10 mouse cellular contexts compared by ENCODE assay signal in genomic region chr15:62212283-62212910, GRCm38 (mm10).
DNase-seq lines count a peak whose midpoint lies in the region.
"Had no signal": no experiment of that assay in that cellular context is flagged by ENCODE, and none has a peak within 500 bp of the region (broad histone marks: within the 10 kb centered on the region; RNA-seq: fewer than 3 reads in every experiment).

No protein-coding gene starts in this region.

- peak; percentile 20 for DNase-seq in gastrocnemius, postnatal 10 days
- DNase-seq in gastrocnemius, postnatal 36 days, result no peak
- DNase-seq in left cerebral cortex, postnatal 4 days, result peak; percentile 56
- no peak for DNase-seq in left cerebral cortex, postnatal 10 days (ENCODE audit: extremely low spot score in 1 of 2, low spot score in 2 of 2)
- peak; percentile 21 for DNase-seq in adrenal gland, postnatal 25 days
- DNase-seq in thymus, adult 18-20 months, result peak; percentile 10 to 38
- DNase-seq in urinary bladder, postnatal 4 days (ENCODE audit: low spot score in 2 of 2), result no peak
- no peak for DNase-seq in frontal cortex, postnatal 36 days (ENCODE audit: low spot score in 2 of 2)
- DNase-seq: cerebellum, adult 8-10 months; lung, adult 18-20 months had no signal

- intact Hi-C loops in gastrocnemius, postnatal 36 days (cut with DNase I), result no loop called here
- intact Hi-C loops in left cerebral cortex, postnatal 4 days (cut with DNase I), result no loop called here
- intact Hi-C loops in left cerebral cortex, postnatal 10 days (cut with DNase I), result no loop called here

Comparison
In these comparisons a context has a peak if more than half of its experiments do, and no peak if none do; other contexts are left out.
1. DNase-seq: peak in gastrocnemius, postnatal 10 days (single experiment), left cerebral cortex, postnatal 4 days (single experiment), adrenal gland, postnatal 25 days (single experiment) and thymus, adult 18-20 months (2 of 2); none in gastrocnemius, postnatal 36 days (0 of 2), left cerebral cortex, postnatal 10 days (0 of 2), urinary bladder, postnatal 4 days (0 of 2) and frontal cortex, postnatal 36 days (0 of 2).